Mouse (Mus musculus) midbrain, embryonic 15.5 days (tissue): ENCODE data around the gene Gm14548. TPM values are rescaled to one million over a fixed set of nuclear protein-coding genes. Genes with fewer than 3 reads are reported as not detected.
"Not testable (repeated sequence)": the region's sequence is repeated elsewhere in the genome, so short reads cannot be mapped to it uniquely, and the experiment has no call there.

Source experiments
- ATAC-seq: fragments of 200-750 bp; cut with Nextera tagmentation; replicated peaks from 2 replicates; pipeline ENCODE4 v1.8.0; 2017; ENCODE audit warnings: moderate TSS enrichment
- H3K27ac ChIP-seq: fragments of 300-500 bp; sonication (generic); 2 replicates; pipeline ENCODE4 v1.5.1; 2015; ENCODE audit warnings: mild to moderate bottlenecking, inconsistent platforms
- H3K27me3 ChIP-seq: fragments of 300-500 bp; sonication (generic); replicated peaks from 2 replicates; pipeline ENCODE4 v1.6.1; 2015; ENCODE audit warnings: inconsistent platforms
- H3K36me3 ChIP-seq: fragments of 300-500 bp; sonication (generic); replicated peaks from 2 replicates; pipeline ENCODE4 v1.6.1; 2015; ENCODE audit warnings: inconsistent platforms
- H3K4me1 ChIP-seq: fragments of 300-500 bp; sonication (generic); 2 replicates; pipeline ENCODE4 v1.6.1; 2015; ENCODE audit warnings: inconsistent platforms
- H3K4me2 ChIP-seq: fragments of 300-500 bp; sonication (generic); 2 replicates; pipeline ENCODE4 v1.6.1; 2015; ENCODE audit warnings: inconsistent platforms, mild to moderate bottlenecking, moderate library complexity
- H3K4me3 ChIP-seq: fragments of 300-500 bp; sonication (generic); 2 replicates; pipeline ENCODE4 v1.5.1; 2015; ENCODE audit warnings: mild to moderate bottlenecking, inconsistent platforms
- H3K9ac ChIP-seq: fragments of 300-500 bp; sonication (generic); 2 replicates; pipeline ENCODE4 v1.6.1; 2015; ENCODE audit warnings: mild to moderate bottlenecking, inconsistent platforms
- H3K9me3 ChIP-seq: fragments of 300-500 bp; sonication (generic); 2 replicates; pipeline ENCODE4 v1.6.1; 2016; ENCODE audit warnings: inconsistent platforms
- WGBS: fragments of 180-500 bp; shearing (Covaris S2); methylation state at CpG from one replicate; pipeline ENCODE4 v1.1.7; 2015; ENCODE audit warnings: mixed read lengths; 5-methylcytosine and 5-hydroxymethylcytosine counted together
- polyA plus RNA-seq: library from polyadenylated mRNA; unstranded; fragments of >200 nt; fragmentation: Nextera tagmentation; extraction: Ambion mirVana; gene quantifications from 2 replicates; pipeline ENCODE4 v1.2.1, GENCODE M21; 2015

Gm14548 gene
- not detected in 2 replicates for polyA plus RNA-seq

- not testable (repeated sequence) for H3K9ac ChIP-seq, H3K27ac ChIP-seq, H3K4me3 ChIP-seq, ATAC-seq, H3K4me2 ChIP-seq, H3K9me3 ChIP-seq, H3K4me1 ChIP-seq, H3K27me3 ChIP-seq, H3K36me3 ChIP-seq
- 74% methylated on average over 3 of the region's 3 CpGs for WGBS
Measured at GRCm38 (mm10) chr7:3898036-3898590, at the start of gene Gm14548. Gene Gm14548, minus strand, starts transcription at chr7:3898120.

- H3K4me1 ChIP-seq: no peaks in the 10 kb centered on the region
- ATAC-seq: no peak
- no peak overlapping the region for H3K9ac ChIP-seq
- H3K4me2 ChIP-seq: no peak overlapping the region
- no peak overlapping the region for H3K27ac ChIP-seq
- WGBS: 70% methylated on average over 4 of the region's 4 CpGs
- H3K27me3 ChIP-seq: no peaks in the 10 kb centered on the region
- H3K9me3 ChIP-seq: no peaks in the 10 kb centered on the region
- H3K36me3 ChIP-seq: no peaks in the 10 kb centered on the region
- H3K4me3 ChIP-seq: no peak overlapping the region
Measured at GRCm38 (mm10) chr7:3946117-3946516, 48.2 kb upstream of the Gm14548 start.

- Histone ChIP-seq H3K9ac (no peak overlapping the region), H3K4me1 (no peaks in the 10 kb centered on the region), H3K4me3 (no peak overlapping the region), H3K27ac (no peak overlapping the region), H3K9me3 (no peaks in the 10 kb centered on the region), H3K27me3 (no peaks in the 10 kb centered on the region), H3K4me2 (no peak overlapping the region), H3K36me3 (no peaks in the 10 kb centered on the region)
- 76% methylated on average over 3 of the region's 3 CpGs for WGBS
- ATAC-seq: no peak
Measured at GRCm38 (mm10) chr7:3940915-3941314, 43.0 kb upstream of the Gm14548 start.

GRCm38 (mm10) chr7:3939866-3940525, 42.1 kb upstream of the Gm14548 start:
- H3K4me1 ChIP-seq: no peaks in the 10 kb centered on the region
- no peak for ATAC-seq
- no peaks in the 10 kb centered on the region for H3K27me3 ChIP-seq
- H3K27ac ChIP-seq: no peak overlapping the region
- H3K9ac ChIP-seq: no peak overlapping the region
- no peak overlapping the region for H3K4me3 ChIP-seq
- no peaks in the 10 kb centered on the region for H3K36me3 ChIP-seq
- H3K4me2 ChIP-seq: no peak overlapping the region
- 68% methylated on average over 1 of the region's 1 CpGs for WGBS
- no peaks in the 10 kb centered on the region for H3K9me3 ChIP-seq

GRCm38 (mm10) chr7:3935473-3935872, 37.6 kb upstream of the Gm14548 start:
- not testable (repeated sequence) for H3K9ac ChIP-seq, H3K9me3 ChIP-seq, H3K4me2 ChIP-seq, H3K27ac ChIP-seq, ATAC-seq, H3K4me1 ChIP-seq, H3K36me3 ChIP-seq, H3K27me3 ChIP-seq, H3K4me3 ChIP-seq

- not testable (repeated sequence) for H3K4me3 ChIP-seq, H3K4me2 ChIP-seq, H3K9ac ChIP-seq, ATAC-seq, H3K4me1 ChIP-seq, H3K9me3 ChIP-seq, H3K27ac ChIP-seq, H3K36me3 ChIP-seq, H3K27me3 ChIP-seq
- WGBS: 72% methylated on average over 2 of the region's 2 CpGs
Measured at GRCm38 (mm10) chr7:3915387-3915786, 17.5 kb upstream of the Gm14548 start, which contains the start of gene Lilra6. Gene Lilra6, minus strand, starts transcription at chr7:3915503.

- H3K9me3 ChIP-seq: no peaks in the 10 kb centered on the region
- no peak overlapping the region for H3K4me3 ChIP-seq
- no peak overlapping the region for H3K27ac ChIP-seq
- H3K36me3 ChIP-seq: no peaks in the 10 kb centered on the region
- WGBS: 25% methylated on average over 1 of the region's 1 CpGs
- H3K27me3 ChIP-seq: no peaks in the 10 kb centered on the region
- no peak for ATAC-seq
- no peak overlapping the region for H3K4me2 ChIP-seq
- no peaks in the 10 kb centered on the region for H3K4me1 ChIP-seq
- no peak overlapping the region for H3K9ac ChIP-seq
Measured at GRCm38 (mm10) chr7:3903704-3904103, 5.8 kb upstream of the Gm14548 start.

GRCm38 (mm10) chr7:3875032-3875431, 22.9 kb downstream of the Gm14548 start:
- not testable (repeated sequence) for H3K36me3 ChIP-seq, H3K4me3 ChIP-seq, ATAC-seq, H3K27me3 ChIP-seq, H3K9ac ChIP-seq, H3K4me2 ChIP-seq, H3K27ac ChIP-seq, H3K9me3 ChIP-seq, H3K4me1 ChIP-seq
- no CpG with 5 or more reads among the region's 1 CpGs for WGBS

- not testable (repeated sequence) for H3K9me3 ChIP-seq, H3K4me1 ChIP-seq, H3K4me2 ChIP-seq, H3K36me3 ChIP-seq, H3K4me3 ChIP-seq, H3K27me3 ChIP-seq, H3K27ac ChIP-seq, ATAC-seq, H3K9ac ChIP-seq
- WGBS: no CpG with 5 or more reads among the region's 2 CpGs
Measured at GRCm38 (mm10) chr7:3844951-3845350, 53.0 kb downstream of the Gm14548 start, which contains the start of gene Pira2. Gene Pira2, minus strand, starts transcription at chr7:3845051.

- no CpG with 5 or more reads among the region's 1 CpGs for WGBS
- not testable (repeated sequence) for H3K36me3 ChIP-seq, H3K27me3 ChIP-seq, H3K9ac ChIP-seq, H3K27ac ChIP-seq, H3K4me2 ChIP-seq, ATAC-seq, H3K9me3 ChIP-seq, H3K4me3 ChIP-seq, H3K4me1 ChIP-seq
Measured at GRCm38 (mm10) chr7:3837854-3838253, 60.1 kb downstream of the Gm14548 start.

Other genes with a start within 250 kb of the Gm14548 start
- 13.7 and 15.6 TPM in 2 replicates for gene Leng1, start 232.3 kb downstream of the Gm14548 start, polyA plus RNA-seq
- 6.2 and 6.7 TPM in 2 replicates for gene Tmc4, start 220.6 kb downstream of the Gm14548 start, polyA plus RNA-seq
- gene Tsen34, start 205.3 kb downstream of the Gm14548 start, polyA plus RNA-seq: 301 and 329 TPM in 2 replicates
- gene Mboat7, start 204.6 kb downstream of the Gm14548 start, polyA plus RNA-seq: 103 and 110 TPM in 2 replicates
- gene Rps9, start 194.1 kb downstream of the Gm14548 start, polyA plus RNA-seq: 701 and 709 TPM in 2 replicates
- 0.33 and 0.43 TPM in 2 replicates for gene Pirb, start 177.7 kb downstream of the Gm14548 start, polyA plus RNA-seq
- not detected in 2 replicates for gene Gm15448, start 72.4 kb downstream of the Gm14548 start, polyA plus RNA-seq
- gene Pira2, start 53.1 kb downstream of the Gm14548 start, polyA plus RNA-seq: 0.12 TPM in 1 of 2 replicates, not detected in the other
- gene Lilra6, start 17.4 kb upstream of the Gm14548 start, polyA plus RNA-seq: not detected in 2 replicates
- gene Lair1, start 165.1 kb upstream of the Gm14548 start, polyA plus RNA-seq: 1.7 and 1.9 TPM in 2 replicates
- 115 and 144 TPM in 2 replicates for gene Ttyh1, start 221.3 kb upstream of the Gm14548 start, polyA plus RNA-seq
- 102 and 104 TPM in 2 replicates for gene Leng8, start 238.9 kb upstream of the Gm14548 start, polyA plus RNA-seq